Mouse (Mus musculus) MEL (cell line): ENCODE measurements at regions not wholly inside any gene's neighbourhood (a gene's known extent, or its start where the extent isn't known, plus 50 kb on each side); places are given as distances from the start of the nearest gene placed in this dataset.

Source experiments
- CHD2 ChIP-seq: IDR thresholded peaks from 2 replicates; pipeline ENCODE4 v1.6.1; 2011; ENCODE audit warnings: low read length, improper control_type of control experiment
- CTCF ChIP-seq, 3 experiments: IDR thresholded peaks in 2 of 3; conservative IDR thresholded peaks in 1 of 3; 2 replicates each; pipeline ENCODE4 v1.5.1; 2011 to 2012; ENCODE audit warnings: low read length in 3 of 3, low read depth in 2 of 3, mild to moderate bottlenecking in 2 of 3, improper control_type of control experiment in 1 of 3, inconsistent platforms in 1 of 3, mixed read lengths in 1 of 3, moderate library complexity in 1 of 3; ENCODE audit not compliant: control insufficient read depth in 1 of 3, insufficient read depth in 1 of 3, poor library complexity in 1 of 3, severe bottlenecking in 1 of 3
- GATA1 ChIP-seq: IDR thresholded peaks from 2 replicates; pipeline ENCODE4 v1.6.1; 2011; ENCODE audit warnings: low read depth, low read length, improper control_type of control experiment
- JUND ChIP-seq: IDR thresholded peaks from 2 replicates; pipeline ENCODE4 v1.6.1; 2011; ENCODE audit warnings: low read depth, mild to moderate bottlenecking, improper control_type of control experiment, low read length
- MAX ChIP-seq: IDR thresholded peaks from 2 replicates; pipeline ENCODE4 v1.6.1; 2011; ENCODE audit warnings: low read length, improper control_type of control experiment
- MEF2A ChIP-seq: IDR thresholded peaks from 2 replicates; pipeline ENCODE4 v1.6.1; 2014; ENCODE audit warnings: low read depth, mild to moderate bottlenecking, inconsistent platforms, low read length, improper control_type of control experiment; ENCODE audit not compliant: poor library complexity, insufficient replicate concordance, severe bottlenecking; ENCODE audit errors: extremely low read depth
- MYC ChIP-seq: IDR thresholded peaks from 2 replicates; pipeline ENCODE4 v1.6.1; 2011; ENCODE audit warnings: low read depth, mild to moderate bottlenecking, low read length, improper control_type of control experiment, moderate library complexity
- NELFE ChIP-seq: IDR thresholded peaks from 2 replicates; pipeline ENCODE4 v1.6.1; 2011; ENCODE audit warnings: low read depth, low read length, improper control_type of control experiment
- POLR2A ChIP-seq, 2 experiments: IDR thresholded peaks; 2 replicates each; pipeline ENCODE4 v1.6.1; 2011 to 2012; ENCODE audit warnings: low read length in 2 of 2, mild to moderate bottlenecking in 2 of 2, control low read depth in 1 of 2, improper control_type of control experiment in 1 of 2, low read depth in 1 of 2, moderate library complexity in 1 of 2; ENCODE audit not compliant: control insufficient read depth in 1 of 2, insufficient read depth in 1 of 2, poor library complexity in 1 of 2
- POLR2AphosphoS2 ChIP-seq: IDR thresholded peaks from 2 replicates; pipeline ENCODE4 v1.6.1; 2011; ENCODE audit warnings: low read length, improper control_type of control experiment
- RCOR1 ChIP-seq: IDR thresholded peaks from 2 replicates; pipeline ENCODE4 v1.6.1; 2012; ENCODE audit warnings: low read depth, mild to moderate bottlenecking, inconsistent platforms, low read length, improper control_type of control experiment
- TCF12 ChIP-seq: IDR thresholded peaks from 2 replicates; pipeline ENCODE4 v1.6.1; 2014; ENCODE audit warnings: low read depth, mild to moderate bottlenecking, inconsistent platforms, low read length, improper control_type of control experiment, moderate library complexity
- ZNF384 ChIP-seq: IDR thresholded peaks from 2 replicates; pipeline ENCODE4 v1.6.1; 2012; ENCODE audit warnings: low read depth, mild to moderate bottlenecking, inconsistent platforms, low read length, improper control_type of control experiment

- TF ChIP-seq CTCF (IDR thresholded peaks at IDR 0.05 in 2 of 3, conservative IDR thresholded peaks at IDR 0.05 in 1 of 3; ENCODE audit: control insufficient read depth in 1 of 3, insufficient read depth in 1 of 3, low read depth in 2 of 3, low read length in 3 of 3, poor library complexity in 1 of 3, severe bottlenecking in 1 of 3) (no peak), POLR2A (IDR thresholded peaks at IDR 0.05; ENCODE audit: control insufficient read depth in 1 of 2, insufficient read depth in 1 of 2, low read depth in 1 of 2, low read length in 2 of 2, poor library complexity in 1 of 2) (no peak), MEF2A (no peak), MAX (no peak), RCOR1 (no peak), TCF12 (no peak), GATA1 (no peak), MYC (no peak), JUND (no peak), ZNF384 (no peak), CHD2 (no peak), NELFE (no peak), POLR2AphosphoS2 (no peak)
Measured at GRCm38 (mm10) chr15:67388514-67388913, 887.8 kb upstream of the Lrrc6 start.
